Mouse (Mus musculus) CH12.LX (cell line): ENCODE data around the gene Nt5c2. TPM values are rescaled to one million over a fixed set of nuclear protein-coding genes. Genes with fewer than 3 reads are reported as not detected.
"Not testable (repeated sequence)": the region's sequence is repeated elsewhere in the genome, so short reads cannot be mapped to it uniquely, and the experiment has no call there.

ENCODE experiments used
- DNase-seq: peaks from one replicate; pipeline ENCODE4 v3.0.0-alpha.2; 2013; ENCODE audit errors: extremely low read depth
- H3K27ac ChIP-seq: 2 replicates; pipeline ENCODE4 v1.5.1; 2012; ENCODE audit warnings: low read depth, mild to moderate bottlenecking, control low read depth, moderate library complexity; ENCODE audit not compliant: insufficient read depth
- H3K27me3 ChIP-seq: replicated peaks from 2 replicates; pipeline ENCODE3; 2012; ENCODE audit warnings: inconsistent platforms
- H3K36me3 ChIP-seq, 2 experiments: replicated peaks in 1 of 2; 2 replicates each; pipeline versions ENCODE3 to v1.6.1; 2012; ENCODE audit warnings: inconsistent platforms in 1 of 2, low read length in 1 of 2, mild to moderate bottlenecking in 1 of 2, mixed read lengths in 1 of 2, moderate library complexity in 1 of 2; ENCODE audit not compliant: control insufficient read depth in 1 of 2, insufficient read depth in 1 of 2
- H3K4me1 ChIP-seq, 2 experiments: 2 replicates each; pipeline ENCODE4 v1.6.1; 2012; ENCODE audit warnings: inconsistent platforms in 1 of 2, moderate library complexity in 1 of 2; ENCODE audit not compliant: insufficient read depth in 2 of 2, control insufficient read depth in 1 of 2
- H3K4me2 ChIP-seq: 2 replicates; pipeline ENCODE4 v1.6.1; 2012; ENCODE audit warnings: low read depth, mild to moderate bottlenecking, control low read depth; ENCODE audit not compliant: poor library complexity, insufficient read depth, severe bottlenecking
- H3K4me3 ChIP-seq, 3 experiments: fragments of 150-350 bp in 1 of 3; sonication (generic) in 1 of 3; replicated peaks in 1 of 3; 2 replicates each; pipeline versions ENCODE3 to v1.5.1; 2011 to 2012; ENCODE audit warnings: low read depth in 2 of 3, low read length in 2 of 3, mild to moderate bottlenecking in 2 of 3, moderate library complexity in 2 of 3, control low read depth in 1 of 3, improper control_type of control experiment in 1 of 3, inconsistent platforms in 1 of 3, mixed read lengths in 1 of 3; ENCODE audit not compliant: poor library complexity in 1 of 3
- H3K79me2 ChIP-seq: replicated peaks from 2 replicates; pipeline ENCODE4 v1.6.1; 2012; ENCODE audit warnings: mild to moderate bottlenecking, moderate library complexity; ENCODE audit not compliant: control insufficient read depth, poor library complexity, insufficient read depth, severe bottlenecking; ENCODE audit errors: extremely low read depth
- H3K9ac ChIP-seq: 2 replicates; pipeline ENCODE4 v1.6.1; 2012; ENCODE audit warnings: low read depth, mild to moderate bottlenecking, control low read depth, moderate library complexity; ENCODE audit not compliant: insufficient read depth
- H3K9me3 ChIP-seq: replicated peaks from 2 replicates; pipeline ENCODE3; 2012; ENCODE audit warnings: low read length, inconsistent platforms, mixed read lengths
- BHLHE40 ChIP-seq: IDR thresholded peaks from 2 replicates; pipeline ENCODE4 v1.6.1; 2011; ENCODE audit warnings: mild to moderate bottlenecking, low read depth, low read length, improper control_type of control experiment
- CTCF ChIP-seq, 2 experiments: IDR thresholded peaks in 1 of 2; conservative IDR thresholded peaks in 1 of 2; 2 replicates each; pipeline ENCODE4 v1.5.1; 2011 to 2012; ENCODE audit warnings: low read depth in 2 of 2, low read length in 2 of 2, improper control_type of control experiment in 1 of 2, inconsistent platforms in 1 of 2, mild to moderate bottlenecking in 1 of 2, moderate library complexity in 1 of 2
- ELF1 ChIP-seq: IDR thresholded peaks from 2 replicates; pipeline ENCODE4 v1.6.1; 2014; ENCODE audit warnings: low read depth, mild to moderate bottlenecking, inconsistent platforms, low read length, improper control_type of control experiment
- GABPA ChIP-seq: IDR thresholded peaks from 2 replicates; pipeline ENCODE4 v1.6.1; 2012; ENCODE audit warnings: low read depth, low read length, improper control_type of control experiment, inconsistent platforms; ENCODE audit not compliant: insufficient replicate concordance
- IRF4 ChIP-seq: IDR thresholded peaks from 2 replicates; pipeline ENCODE4 v1.6.1; 2014; ENCODE audit warnings: low read depth, mild to moderate bottlenecking, inconsistent platforms, low read length, improper control_type of control experiment
- JUN ChIP-seq: IDR thresholded peaks from 2 replicates; pipeline ENCODE4 v1.6.1; 2011; ENCODE audit warnings: low read depth, mild to moderate bottlenecking, low read length, improper control_type of control experiment, moderate library complexity; ENCODE audit not compliant: insufficient read depth
- KAT2A ChIP-seq: IDR thresholded peaks from 2 replicates; pipeline ENCODE4 v1.6.1; 2012; ENCODE audit warnings: low read length, improper control_type of control experiment, inconsistent platforms; ENCODE audit not compliant: insufficient replicate concordance
- MAZ ChIP-seq: IDR thresholded peaks from 2 replicates; pipeline ENCODE4 v1.6.1; 2012; ENCODE audit warnings: low read depth, mild to moderate bottlenecking, inconsistent platforms, low read length, improper control_type of control experiment, moderate library complexity
- NELFE ChIP-seq: IDR thresholded peaks from 2 replicates; pipeline ENCODE4 v1.6.1; 2011; ENCODE audit warnings: low read depth, low read length, improper control_type of control experiment
- PAX5 ChIP-seq: IDR thresholded peaks from 2 replicates; pipeline ENCODE4 v1.6.1; 2012; ENCODE audit warnings: low read length, inconsistent platforms, mixed read lengths
- POLR2A ChIP-seq: IDR thresholded peaks from 2 replicates; pipeline ENCODE4 v1.6.1; 2011; ENCODE audit warnings: low read depth, mild to moderate bottlenecking, improper control_type of control experiment, low read length
- RAD21 ChIP-seq: IDR thresholded peaks from 2 replicates; pipeline ENCODE4 v1.6.1; 2011; ENCODE audit warnings: low read depth, mild to moderate bottlenecking, low read length, improper control_type of control experiment, moderate library complexity
- RCOR1 ChIP-seq: conservative IDR thresholded peaks from 2 replicates; pipeline ENCODE4 v1.6.1; 2012; ENCODE audit warnings: low read depth, mild to moderate bottlenecking, inconsistent platforms, low read length, improper control_type of control experiment
- USF2 ChIP-seq: conservative IDR thresholded peaks from 2 replicates; pipeline ENCODE4 v1.6.1; 2011; ENCODE audit warnings: low read depth, low read length, improper control_type of control experiment
- ZC3H11A ChIP-seq: IDR thresholded peaks from 2 replicates; pipeline ENCODE4 v1.6.1; 2012; ENCODE audit warnings: low read depth, mild to moderate bottlenecking, inconsistent platforms, low read length, improper control_type of control experiment
- ZMIZ1 ChIP-seq: IDR thresholded peaks from 2 replicates; pipeline ENCODE4 v1.6.1; 2012; ENCODE audit warnings: low read depth, mild to moderate bottlenecking, inconsistent platforms, low read length, improper control_type of control experiment
- dilution Hi-C: fragments of 300-500 bp; cut with MboI; formaldehyde crosslinking; loops from 2 replicates; pipeline ENCODE4 v1.14.3; 2020; ENCODE audit warnings: low sequenced_read_pairs; ENCODE audit not compliant: extremely low pct_unique_long_range_greater_than_20kb, extremely low pct_ligation_motif_present
- in situ Hi-C: fragments of 300-500 bp; cut with MboI; formaldehyde crosslinking; loops from 3 replicates; pipeline ENCODE4 v1.14.3; 2019; ENCODE audit warnings: low sequenced_read_pairs, low pct_ligation_motif_present, low pct_unique_long_range_greater_than_20kb, mixed read lengths
- polyA plus RNA-seq: library from polyadenylated mRNA; unstranded; fragments of >175 nt; gene quantifications from 2 replicates; pipeline ENCODE4 v1.2.1, GENCODE M21; 2012; ENCODE audit warnings: low read depth; ENCODE audit not compliant: insufficient read length
- total RNA-seq, 2 experiments: library from RNA; depleted of rRNA; stranded (reverse); fragments of 300-350 nt in 1 of 2; fragments of >200 nt in 1 of 2; gene quantifications; 2 replicates each; pipeline ENCODE4 v1.2.3; 2012 to 2014

Nt5c2 gene
- total and polyA plus RNA-seq, 3 experiments = 15.1 to 62.9 (median 21.1) TPM

- H3K36me3 ChIP-seq, H3K9me3 ChIP-seq, H3K4me3 ChIP-seq, H3K27ac ChIP-seq, DNase-seq, H3K79me2 ChIP-seq, H3K9ac ChIP-seq, H3K4me2 ChIP-seq, dilution Hi-C loops, H3K27me3 ChIP-seq: not testable (repeated sequence)
- peaks cover 0 to 17% of the 10 kb centered on the region in 2 experiments; a peak in 2 of 4 replicates for H3K4me1 ChIP-seq
- in situ Hi-C loops = loop anchor here (10.0 kb wide), 1 partner anchor 316 kb away; the partner anchor contains the start of gene Cyp17a1
Measured at GRCm38 (mm10) chr19:46990625-46991024, 24.3 kb downstream of the Nt5c2 start.

GRCm38 (mm10) chr19:46990153-46990518 lies 24.8 kb downstream of the Nt5c2 start:
- Histone ChIP-seq H3K4me1 (peaks cover 0 to 17% of the 10 kb centered on the region in 2 experiments; a peak in 2 of 4 replicates), H3K79me2 (no peaks in the 10 kb centered on the region)
- TF ChIP-seq ELF1 (no peak), KAT2A (no peak), JUN (no peak), IRF4 (no peak), CTCF (conservative IDR thresholded peaks at IDR 0.05 in 1 of 2, IDR thresholded peaks at IDR 0.05 in 1 of 2; ENCODE audit: low read depth in 2 of 2, low read length in 2 of 2) (no peak), PAX5 (no peak), POLR2A (no peak), USF2 (no peak), ZMIZ1 (no peak), ZC3H11A (no peak), NELFE (no peak), GABPA (no peak), RCOR1 (no peak), BHLHE40 (no peak), RAD21 (no peak), MAZ (no peak)
- TF ChIP-seq, all 38 proteins: peak for 0
- dilution Hi-C loops (no loop called here), in situ Hi-C loops (loop anchor here (10.0 kb wide), 1 partner anchor 315 kb away; the partner anchor contains the start of gene Cyp17a1)
- DNase-seq = no peak
- Histone ChIP-seq H3K9ac (no peak overlapping the region), H3K4me2 (no peak overlapping the region), H3K36me3 (no peaks in the 10 kb centered on the region), H3K27ac (no peak overlapping the region), H3K27me3 (no peaks in the 10 kb centered on the region), H3K9me3 (no peaks in the 10 kb centered on the region), H3K4me3 (no peak overlapping the region)
